Mouse (Mus musculus) heart, postnatal 10 days (tissue): ENCODE data around the gene Alpk1. TPM values are rescaled to one million over a fixed set of nuclear protein-coding genes. Genes with fewer than 3 reads are reported as not detected.
"Not testable (repeated sequence)": the region's sequence is repeated elsewhere in the genome, so short reads cannot be mapped to it uniquely, and the experiment has no call there.

Experiments
- DNase-seq, 2 experiments: peaks; one replicate each; pipeline ENCODE4 v3.0.0; 2021
- intact Hi-C: fragments of 180-260 bp; cut with DNase I; formaldehyde crosslinking; loops from one replicate; pipeline ENCODE4 v1.15.1; 2025
- total RNA-seq, 2 experiments: library from RNA; stranded (reverse); gene quantifications; 2 replicates each; pipeline ENCODE4 v1.2.3; 2021

Alpk1 gene
- total RNA-seq, 2 experiments from 2014 or later, result 5.1 to 5.5 TPM

GRCm38 (mm10) chr3:127790234-127791055 lies 10.1 kb upstream of the Alpk1 start:
- intact Hi-C loops, result no loop called here
- peak; percentile 45 to 56 for DNase-seq

GRCm38 (mm10) chr3:127789500-127790191 lies 9.3 kb upstream of the Alpk1 start, which contains the start of gene Tifa:
Gene Tifa, plus strand, starts transcription at chr3:127789805.
- intact Hi-C loops, result loop anchor here (1.0 to 5.0 kb wide), 2 partner anchors 48 to 108 kb away; partner anchors contain the start of genes Ap1ar and Fam241a

GRCm38 (mm10) chr3:127788919-127789318 lies 8.6 kb upstream of the Alpk1 start:
- intact Hi-C loops, result loop anchor here (1.0 to 5.0 kb wide), 2 partner anchors 48 to 108 kb away; partner anchors contain the start of genes Ap1ar and Fam241a

More at GRCm38 (mm10) chr3:127789500-127790191, 9.3 kb upstream of the Alpk1 start, which contains the start of gene Tifa:
- peak; percentile 70 to 73 for DNase-seq

DNA sequence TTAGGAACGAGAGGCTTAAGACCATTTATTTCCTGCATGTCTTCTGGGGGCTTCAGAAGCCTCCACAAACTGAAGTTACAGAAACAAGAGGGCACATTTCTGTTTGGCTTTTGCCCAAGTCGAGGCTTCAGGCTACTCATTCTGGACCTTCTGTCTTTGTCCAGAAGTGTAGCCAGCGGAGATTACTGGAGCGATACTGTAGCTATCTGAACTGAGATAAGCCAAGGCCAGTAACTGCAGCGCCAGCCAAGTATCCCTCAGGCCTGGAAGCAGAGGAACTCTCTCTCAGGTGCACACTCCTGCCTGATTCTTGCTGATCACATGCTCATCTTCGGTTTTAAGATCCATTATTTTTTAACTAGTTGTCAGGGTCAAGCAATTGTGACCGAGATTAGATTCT lies 7.7 kb upstream of the Alpk1 start:
- DNase-seq, result no peak
- intact Hi-C loops, result loop anchor here (5.0 kb wide), 1 partner anchor 109 kb away; the partner anchor contains the start of gene Fam241a

More at GRCm38 (mm10) chr3:127788919-127789318, 8.6 kb upstream of the Alpk1 start:
- DNase-seq, result no peak

GRCm38 (mm10) chr3:127787032-127787431 lies 6.7 kb upstream of the Alpk1 start:
- intact Hi-C loops, result loop anchor here (5.0 kb wide), 1 partner anchor 110 kb away; the partner anchor contains the start of gene Fam241a
- DNase-seq, result no peak

GRCm38 (mm10) chr3:127783680-127784079 lies 3.4 kb upstream of the Alpk1 start:
- intact Hi-C loops, DNase-seq: not testable (repeated sequence)

- intact Hi-C loops, result no loop called here
- DNase-seq, result no peak
These were observed 2.6 kb upstream of the Alpk1 start for GRCm38 (mm10) chr3:127782921-127783320.

DNA sequence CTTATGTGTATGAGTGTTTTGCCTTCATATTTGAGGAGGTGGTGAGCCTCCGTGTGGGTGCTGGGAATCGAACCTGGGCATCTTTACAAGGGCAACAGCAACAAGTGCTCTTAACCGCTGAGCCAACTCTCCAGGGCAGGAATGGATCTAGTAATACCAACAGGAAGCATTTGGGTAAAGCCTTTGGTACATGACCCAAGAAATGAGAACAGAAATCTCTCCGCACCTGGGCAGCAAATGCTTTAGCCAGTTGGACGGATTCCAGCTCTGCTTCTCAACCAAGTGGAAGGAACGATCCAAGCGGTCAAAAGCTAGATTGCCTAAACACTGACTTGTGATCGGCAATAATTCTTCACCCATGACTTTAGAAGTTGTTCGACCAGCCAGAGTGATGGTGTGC lies 594 bp upstream of the Alpk1 start:
- intact Hi-C loops, result no loop called here
- no peak for DNase-seq

DNA sequence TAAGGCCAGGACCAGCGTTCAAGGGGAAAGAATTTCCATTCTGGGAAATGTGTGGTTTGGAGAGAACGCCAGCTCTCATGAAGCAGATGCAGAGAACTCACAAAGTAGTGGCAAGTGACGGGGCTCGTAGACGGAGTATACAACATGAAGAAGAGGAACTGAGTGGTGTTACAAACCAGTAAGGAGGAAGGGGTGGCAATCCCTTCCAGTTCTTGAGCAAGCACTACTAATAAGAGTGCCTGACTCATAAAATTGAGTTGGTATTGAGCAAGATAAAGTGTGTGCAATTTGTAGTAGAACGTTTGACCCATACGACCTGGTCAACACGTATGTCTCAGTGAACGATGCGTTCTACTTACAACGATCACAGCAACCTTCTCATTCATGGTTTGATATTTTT lies 11.2 kb downstream of the Alpk1 start:
- intact Hi-C loops, result no loop called here

DNA sequence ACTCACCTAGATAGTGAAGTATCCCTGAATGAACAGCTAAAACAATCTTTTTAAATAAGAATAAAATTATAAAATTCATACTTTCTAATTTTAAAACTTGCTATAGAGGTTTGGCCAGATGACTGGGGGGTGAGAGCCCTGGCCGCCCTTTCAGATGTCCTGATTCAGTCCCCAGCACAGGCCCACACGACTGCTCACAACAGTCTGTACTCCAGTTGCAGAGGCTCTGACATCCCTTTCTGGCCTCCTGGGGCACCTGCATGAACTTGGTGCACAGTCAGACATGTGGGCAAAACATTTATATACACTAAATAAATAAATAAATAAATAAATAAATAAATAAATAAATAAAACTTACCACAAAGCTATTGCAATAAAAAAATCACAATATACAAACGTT lies 14.4 kb downstream of the Alpk1 start:
- DNase-seq, result no peak
- intact Hi-C loops, result no loop called here

More for the DNA sequence above, 11.2 kb downstream of the Alpk1 start:
- DNase-seq, result no peak

- no peak for DNase-seq
- intact Hi-C loops, result loop anchor here (5.0 kb wide), 1 partner anchor 183 kb away; no protein-coding TSS in a partner anchor
These were observed 15.8 kb downstream of the Alpk1 start for GRCm38 (mm10) chr3:127764541-127764940.

DNA sequence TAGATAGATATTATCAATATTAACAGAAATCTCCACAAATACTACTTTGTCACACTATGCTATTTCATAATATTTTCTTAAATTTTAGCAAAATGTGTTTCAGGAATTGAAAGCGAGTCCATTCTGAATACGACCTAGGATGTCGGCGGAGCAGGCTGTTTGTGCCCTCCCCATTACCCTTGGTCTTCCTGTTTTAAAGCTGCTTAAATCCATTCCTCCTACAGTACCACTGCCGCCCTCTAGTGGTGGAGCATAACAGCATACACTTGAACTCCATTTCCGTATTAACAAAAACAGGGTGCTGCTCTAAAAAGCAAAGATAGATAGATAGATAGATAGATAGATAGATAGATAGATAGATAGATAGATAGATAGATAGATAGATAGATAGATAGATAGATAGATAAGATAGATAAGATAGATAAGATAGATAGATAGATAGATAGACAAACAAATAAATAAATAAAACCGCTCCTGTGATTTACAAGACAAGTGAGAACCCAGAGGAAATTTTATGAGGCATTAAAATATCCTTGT lies 17.2 kb downstream of the Alpk1 start:
- DNase-seq, result peak; percentile 73 to 90
- intact Hi-C loops, result loop anchor here (5.0 kb wide), 1 partner anchor 184 kb away; no protein-coding TSS in a partner anchor

- intact Hi-C loops, result loop anchor here (1.0 to 5.0 kb wide), 2 partner anchors 185 to 190 kb away; no protein-coding TSS in a partner anchor
- no peak for DNase-seq
These were observed 17.9 kb downstream of the Alpk1 start for GRCm38 (mm10) chr3:127762403-127762802.

- DNase-seq, result peak; percentile 31 to 40
- intact Hi-C loops, result loop anchor here (1.0 to 2.0 kb wide), 2 partner anchors 124 to 134 kb away; no protein-coding TSS in a partner anchor
These were observed 21.1 kb downstream of the Alpk1 start for GRCm38 (mm10) chr3:127759212-127759611.

DNA sequence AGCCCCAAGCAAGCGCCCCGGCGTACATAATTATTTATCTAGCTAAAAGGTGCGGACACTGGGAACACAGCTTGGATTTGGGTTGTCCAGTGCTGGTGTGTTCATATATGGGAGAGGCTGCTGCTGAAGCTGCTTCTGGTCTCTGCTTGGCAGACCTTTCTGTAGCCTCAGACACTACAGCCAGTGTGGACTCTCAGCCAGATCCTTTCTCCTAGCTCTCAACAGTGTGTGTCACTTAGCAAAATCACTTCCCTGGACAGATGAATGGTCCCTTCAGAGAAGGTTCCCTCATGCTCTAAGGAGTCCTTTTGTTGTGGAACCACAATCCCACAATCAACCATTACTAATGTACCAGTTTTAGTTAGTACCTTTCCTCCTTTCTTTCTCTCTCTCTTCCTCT lies 21.5 kb downstream of the Alpk1 start:
- DNase-seq, result no peak
- intact Hi-C loops, result loop anchor here (1.0 to 2.0 kb wide), 2 partner anchors 124 to 134 kb away; no protein-coding TSS in a partner anchor

DNA sequence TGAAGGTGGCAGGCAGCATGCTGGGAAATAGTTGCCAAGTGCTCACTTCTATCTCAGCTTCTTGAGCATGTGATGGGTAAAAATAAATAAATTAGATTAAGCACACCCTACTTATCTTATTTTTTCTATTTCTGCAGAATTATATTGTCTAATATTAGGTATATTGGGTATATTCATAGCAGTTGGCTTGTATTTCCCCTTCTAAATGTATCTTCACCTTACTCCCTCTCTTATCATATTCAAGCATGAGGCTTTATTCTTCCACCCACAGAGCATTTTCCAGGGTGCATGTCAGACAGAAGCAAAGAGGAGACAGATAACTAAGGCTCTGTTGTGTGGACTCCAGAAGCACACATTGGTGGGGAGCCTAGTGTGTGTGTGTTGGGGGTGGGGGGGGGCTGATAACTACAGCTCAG lies 22.4 kb downstream of the Alpk1 start:
- intact Hi-C loops, result loop anchor here (2.0 kb wide), 1 partner anchor 123 kb away; no protein-coding TSS in a partner anchor

GRCm38 (mm10) chr3:127756458-127756857 lies 23.9 kb downstream of the Alpk1 start:
- intact Hi-C loops, result no loop called here
- DNase-seq, result no peak

More for the DNA sequence above, 22.4 kb downstream of the Alpk1 start:
- no peak for DNase-seq

- no peak for DNase-seq
- intact Hi-C loops, result no loop called here
These were observed 30.3 kb downstream of the Alpk1 start for GRCm38 (mm10) chr3:127749981-127750562.

DNA sequence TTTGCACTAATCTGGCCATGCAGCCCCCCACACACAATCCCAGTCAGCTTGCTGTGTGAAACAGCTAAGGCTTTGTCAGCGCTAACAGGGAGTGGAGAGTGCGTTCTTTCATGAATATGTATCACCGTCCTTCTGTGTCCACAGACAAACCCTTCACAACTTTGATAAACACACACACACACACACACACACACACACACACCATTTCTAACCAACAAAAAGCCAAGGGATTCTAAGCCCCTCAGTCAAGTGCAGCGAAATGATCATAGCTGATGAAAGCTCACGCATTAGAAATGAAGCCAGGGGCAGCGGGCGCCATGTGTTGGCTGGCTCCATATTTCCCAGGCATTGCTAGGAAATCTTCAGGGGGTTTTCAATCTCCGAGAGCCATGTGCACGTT lies 31.1 kb downstream of the Alpk1 start:
- no peak for DNase-seq
- intact Hi-C loops, result no loop called here

DNA sequence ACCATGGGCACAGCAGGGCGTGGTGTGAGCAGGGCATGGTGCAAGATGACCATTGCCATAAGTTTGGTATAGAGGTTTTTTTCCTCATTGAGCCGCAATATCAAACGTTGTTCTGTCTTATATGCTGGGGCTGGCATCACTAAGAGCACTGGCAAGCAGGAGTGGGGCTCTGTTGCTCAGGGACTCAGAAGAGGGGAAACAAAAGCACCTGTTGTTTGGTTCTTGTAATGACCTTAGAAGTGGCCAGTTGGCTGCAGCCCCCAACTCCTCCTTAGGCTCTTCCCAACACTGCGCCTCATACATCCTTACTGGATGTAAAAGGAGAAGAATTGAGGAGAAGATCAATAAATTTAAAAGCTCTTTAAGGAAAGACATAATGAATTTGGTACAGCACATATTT lies 31.7 kb downstream of the Alpk1 start:
- intact Hi-C loops, result no loop called here
- DNase-seq, result no peak
